Mouse (Mus musculus): ENCODE measurements around the gene Adnp. TPM values are rescaled to one million over a fixed set of nuclear protein-coding genes. Genes with fewer than 3 reads are reported as not detected.
A peak's percentile ranks its signal among the peaks of the same experiment; 100 is the strongest.

Adnp gene
- polyA plus RNA-seq, 1 experiment from 2014 or later = 5.4 TPM

DNA sequence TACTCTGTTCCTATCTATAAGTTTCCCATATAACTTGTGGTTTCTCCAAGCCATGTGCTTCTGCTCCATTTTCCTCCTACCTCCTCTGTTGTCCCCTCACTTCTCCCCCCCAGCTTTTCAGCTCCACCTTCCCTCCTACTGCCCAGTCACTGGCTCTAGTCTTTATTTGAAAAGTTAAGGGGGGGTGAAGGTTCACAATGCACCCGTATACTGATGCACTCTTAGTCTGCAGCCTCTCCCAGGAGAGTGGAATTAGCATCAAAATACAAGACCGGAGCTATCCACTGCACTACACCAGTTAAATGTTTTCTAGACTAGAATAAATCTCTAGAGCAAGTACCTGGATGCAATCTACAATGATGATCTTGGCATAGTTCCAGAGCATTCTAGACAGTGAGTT, 11.2 kb downstream of the Adnp start:
- ATAC-seq (ENCODE audit: low FRiP score) (no peak), DNase-seq (ENCODE audit: low spot score) (no peak)
- no peak overlapping the region for H3K4me3 ChIP-seq (replicated peaks; ENCODE audit: low read length)
- peaks cover 12% of the 10 kb centered on the region; the same call in 1 of the 2 replicates for H3K36me3 ChIP-seq (replicated peaks; ENCODE audit: control insufficient read depth, insufficient read depth)
- H3K27ac ChIP-seq = no peak overlapping the region
- WGBS = 27% methylated on average over 2 of the region's 2 CpGs
- no peak overlapping the region for H3K4me2 ChIP-seq (replicated peaks)
- H3K9ac ChIP-seq = no peak overlapping the region
- peaks cover 68% of the 10 kb centered on the region for H3K4me1 ChIP-seq (replicated peaks; ENCODE audit: control insufficient read depth, insufficient read depth, low read length)
- no peaks in the 10 kb centered on the region for H3K27me3 ChIP-seq (ENCODE audit: control insufficient read depth, insufficient read depth, low read length)
- H3K9me3 ChIP-seq (ENCODE audit: control insufficient read depth, low read length) = no peaks in the 10 kb centered on the region

DNA sequence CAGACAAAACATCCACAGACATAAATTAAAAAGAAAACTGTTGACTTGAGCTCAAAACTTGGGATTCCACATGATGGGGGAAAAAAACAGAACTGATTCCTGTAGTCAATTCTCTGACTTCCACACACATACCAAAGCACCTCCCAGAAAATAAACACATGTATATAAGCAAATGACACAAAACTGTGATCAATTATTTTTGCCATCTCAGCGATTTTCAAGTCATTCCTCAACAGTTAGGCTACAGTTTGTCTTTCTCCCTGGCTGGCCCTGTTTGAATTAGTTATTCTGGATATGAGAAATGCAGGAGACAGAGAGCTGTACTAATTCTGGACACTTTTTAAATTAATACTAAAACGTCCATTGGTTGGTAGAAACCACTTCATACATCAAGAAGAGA, 13.2 kb downstream of the Adnp start:
- Histone ChIP-seq H3K4me3 (replicated peaks; ENCODE audit: low read length) (no peak overlapping the region), H3K9me3 (ENCODE audit: control insufficient read depth, low read length) (no peaks in the 10 kb centered on the region), H3K27me3 (ENCODE audit: control insufficient read depth, insufficient read depth, low read length) (no peaks in the 10 kb centered on the region), H3K4me2 (replicated peaks) (no peak overlapping the region), H3K9ac (no peak overlapping the region), H3K4me1 (replicated peaks; ENCODE audit: control insufficient read depth, insufficient read depth, low read length) (peaks cover 57% of the 10 kb centered on the region), H3K36me3 (replicated peaks; ENCODE audit: control insufficient read depth, insufficient read depth) (peaks cover 12% of the 10 kb centered on the region; the same call in 1 of the 2 replicates), H3K27ac (no peak overlapping the region)
- DNase-seq (ENCODE audit: low spot score) (no peak), ATAC-seq (ENCODE audit: low FRiP score) (no peak)
- WGBS = 84% methylated on average over 2 of the region's 2 CpGs

DNA sequence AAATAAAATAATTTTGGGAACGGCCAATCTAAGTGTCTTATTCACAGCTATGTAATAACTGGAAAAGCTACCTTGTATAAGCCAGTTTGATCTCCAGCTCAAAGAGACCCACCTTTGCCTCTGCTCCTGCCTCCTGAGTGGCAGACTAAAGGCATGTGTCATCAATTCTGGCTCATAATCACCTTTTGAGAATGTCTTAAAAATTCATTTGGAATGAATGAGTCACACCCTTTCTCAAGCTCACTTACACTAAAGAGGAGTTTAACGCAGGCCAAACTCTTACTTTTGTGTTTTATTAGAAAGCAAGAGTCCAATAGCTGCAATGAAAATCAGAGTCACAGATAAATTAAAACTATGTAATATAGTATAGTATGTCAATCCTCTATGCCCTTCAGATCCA, 15.1 kb downstream of the Adnp start:
- Histone ChIP-seq H3K27me3 (ENCODE audit: control insufficient read depth, insufficient read depth, low read length) (no peaks in the 10 kb centered on the region), H3K4me2 (replicated peaks) (no peak overlapping the region), H3K4me1 (replicated peaks; ENCODE audit: control insufficient read depth, insufficient read depth, low read length) (peaks cover 43% of the 10 kb centered on the region), H3K9ac (no peak overlapping the region), H3K9me3 (ENCODE audit: control insufficient read depth, low read length) (no peaks in the 10 kb centered on the region), H3K36me3 (replicated peaks; ENCODE audit: control insufficient read depth, insufficient read depth) (peaks cover 23% of the 10 kb centered on the region), H3K27ac (no peak overlapping the region), H3K4me3 (replicated peaks; ENCODE audit: low read length) (no peak overlapping the region)
- ATAC-seq (ENCODE audit: low FRiP score) (no peak), DNase-seq (ENCODE audit: low spot score) (no peak)
- 99% methylated on average over 2 of the region's 2 CpGs for whole genome bisulfite sequencing

DNA sequence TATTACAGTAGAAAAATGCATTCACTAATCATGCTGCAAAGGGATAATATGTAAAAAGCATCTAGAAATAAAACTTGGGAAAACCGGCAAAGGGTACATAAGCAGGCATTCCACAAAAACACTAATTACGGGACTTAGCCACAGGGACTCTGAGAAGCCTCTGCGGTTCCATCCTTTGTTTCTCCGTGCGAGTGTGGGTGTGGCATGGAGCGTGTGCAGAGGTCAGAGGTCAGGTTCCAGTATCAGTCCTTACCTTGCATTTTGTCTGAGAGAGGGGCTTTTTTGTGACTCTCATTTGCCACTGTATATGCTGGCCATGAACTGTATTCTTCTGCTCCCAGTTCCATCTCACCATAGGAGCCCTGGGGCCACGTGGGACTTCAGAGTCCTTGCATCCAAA, 31.0 kb downstream of the Adnp start:
- Histone ChIP-seq H3K27me3 (ENCODE audit: control insufficient read depth, insufficient read depth, low read length) (no peaks in the 10 kb centered on the region), H3K9ac (no peak overlapping the region), H3K4me2 (replicated peaks) (no peak overlapping the region), H3K9me3 (ENCODE audit: control insufficient read depth, low read length) (no peaks in the 10 kb centered on the region), H3K36me3 (replicated peaks; ENCODE audit: control insufficient read depth, insufficient read depth) (peaks cover 46% of the 10 kb centered on the region), H3K4me3 (replicated peaks; ENCODE audit: low read length) (no peak overlapping the region), H3K27ac (0 out of 2 replicates have a peak overlapping the region, but pooled peaks have one; percentile 24), H3K4me1 (replicated peaks; ENCODE audit: control insufficient read depth, insufficient read depth, low read length) (no peaks in the 10 kb centered on the region)
- WGBS = 44% methylated on average over 7 of the region's 7 CpGs
- ATAC-seq (ENCODE audit: low FRiP score) = no peak
- DNase-seq (ENCODE audit: low spot score) = no peak

DNA sequence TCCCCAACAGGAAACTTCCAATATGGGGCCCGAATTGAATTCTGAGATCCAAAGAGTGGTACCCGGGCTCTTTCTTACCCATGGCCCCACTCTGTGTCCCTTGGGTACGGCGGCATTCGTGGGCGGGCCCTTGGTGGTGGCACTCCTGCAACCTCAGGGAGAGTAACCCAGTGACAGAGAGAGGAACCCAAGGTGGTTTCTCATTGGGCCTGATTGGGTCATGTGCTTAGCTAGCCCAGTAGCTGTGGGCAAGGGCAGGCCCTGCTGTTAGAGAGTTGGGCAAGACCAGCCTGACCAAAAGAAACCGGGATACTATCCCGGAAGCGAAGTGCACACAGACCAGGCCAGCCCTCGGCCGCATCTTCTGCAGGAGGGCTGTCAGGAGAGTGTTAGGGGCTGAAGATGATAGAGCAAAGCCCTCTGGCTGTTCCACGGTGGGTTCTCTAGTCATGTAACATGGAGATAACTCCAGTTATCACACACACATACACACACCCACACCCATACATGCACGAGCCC, 36.7 kb downstream of the Adnp start:
- Histone ChIP-seq H3K9ac (no peak overlapping the region), H3K4me3 (replicated peaks; ENCODE audit: low read length) (no peak overlapping the region), H3K4me2 (replicated peaks) (peak overlapping the region; percentile 23), H3K4me1 (replicated peaks; ENCODE audit: control insufficient read depth, insufficient read depth, low read length) (peaks cover 11% of the 10 kb centered on the region; the same call in 1 of the 2 replicates), H3K36me3 (replicated peaks; ENCODE audit: control insufficient read depth, insufficient read depth) (0 out of 2 replicates have a peak, but pooled peaks cover 15% of the 10 kb centered on the region), H3K27me3 (ENCODE audit: control insufficient read depth, insufficient read depth, low read length) (no peaks in the 10 kb centered on the region), H3K27ac (no peak overlapping the region), H3K9me3 (ENCODE audit: control insufficient read depth, low read length) (no peaks in the 10 kb centered on the region)
- no peak for DNase-seq (ENCODE audit: low spot score)
- ATAC-seq (ENCODE audit: low FRiP score) = no peak
- 14% methylated on average over 13 of the region's 13 CpGs for WGBS

DNA sequence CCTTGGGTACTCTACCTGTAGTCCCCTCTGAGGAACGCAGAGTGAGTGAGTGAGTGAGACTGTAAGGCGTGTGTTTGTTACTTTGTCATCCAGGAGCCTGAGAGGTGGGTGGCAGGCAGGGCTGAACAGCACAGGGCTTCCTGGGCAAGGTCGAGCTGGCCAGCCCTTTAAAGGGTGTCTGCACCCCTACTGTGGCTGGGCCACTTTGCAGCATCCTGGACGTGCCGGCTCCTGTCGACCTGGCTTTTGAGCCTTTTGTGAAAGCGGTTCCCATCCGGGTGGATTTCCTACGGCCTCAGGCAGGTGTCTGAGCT, 37.2 kb downstream of the Adnp start:
- ATAC-seq (ENCODE audit: low FRiP score) (no peak), DNase-seq (ENCODE audit: low spot score) (no peak)
- WGBS = 7% methylated on average over 9 of the region's 9 CpGs
- Histone ChIP-seq H3K4me1 (replicated peaks; ENCODE audit: control insufficient read depth, insufficient read depth, low read length) (peaks cover 11% of the 10 kb centered on the region; the same call in 1 of the 2 replicates), H3K9me3 (ENCODE audit: control insufficient read depth, low read length) (no peaks in the 10 kb centered on the region), H3K9ac (no peak overlapping the region), H3K27me3 (ENCODE audit: control insufficient read depth, insufficient read depth, low read length) (no peaks in the 10 kb centered on the region), H3K4me2 (replicated peaks) (peak overlapping the region; percentile 23), H3K27ac (no peak overlapping the region), H3K36me3 (replicated peaks; ENCODE audit: control insufficient read depth, insufficient read depth) (0 out of 2 replicates have a peak, but pooled peaks cover 10% of the 10 kb centered on the region), H3K4me3 (replicated peaks; ENCODE audit: low read length) (no peak overlapping the region)

DNA sequence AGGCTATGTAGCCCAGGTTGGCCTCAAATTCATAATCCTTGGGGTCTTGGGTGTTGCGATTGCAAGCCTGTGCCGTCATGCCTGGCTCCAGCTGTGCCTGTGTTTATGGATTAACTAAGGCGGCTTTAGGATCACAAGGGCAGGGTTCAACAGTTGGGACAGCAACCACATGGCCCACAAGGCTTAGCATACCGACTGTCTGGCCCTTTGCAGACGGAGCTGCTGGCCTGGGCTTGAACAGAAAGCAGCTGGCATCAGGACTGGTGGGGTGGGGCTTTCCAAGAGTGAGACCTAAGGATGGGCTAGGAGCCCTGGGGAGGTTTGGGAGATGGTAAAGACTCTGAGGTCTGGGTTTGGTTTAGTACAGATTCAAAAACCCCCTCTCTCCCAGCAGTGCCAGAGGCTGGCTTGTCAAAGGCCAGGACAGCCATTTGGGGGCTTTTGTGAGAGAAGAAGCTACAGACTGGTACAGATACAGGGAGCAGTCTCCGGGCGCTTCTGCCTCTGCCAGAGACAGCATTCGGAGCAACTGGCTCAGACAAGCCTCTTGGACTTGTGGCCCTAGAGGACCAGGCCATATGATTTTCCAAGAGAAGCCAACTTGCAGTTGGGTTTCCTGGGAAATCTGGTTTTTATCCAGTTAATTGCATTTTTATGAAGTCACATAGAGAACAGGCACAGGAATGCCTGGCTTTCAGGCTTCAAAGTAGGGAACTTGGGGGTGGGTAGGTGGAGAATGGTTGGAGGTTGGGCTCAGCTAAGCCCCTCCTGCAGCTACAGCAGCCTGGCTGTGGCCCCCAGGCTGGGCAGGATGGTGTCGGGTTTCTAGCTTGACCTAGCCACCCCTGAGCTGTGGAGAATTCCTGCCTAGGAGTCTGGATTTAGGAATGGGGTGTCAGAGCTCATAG, 37.8 kb downstream of the Adnp start:
- 39% methylated on average over 9 of the region's 9 CpGs for WGBS
- Histone ChIP-seq H3K27ac (no peak overlapping the region), H3K4me1 (replicated peaks; ENCODE audit: control insufficient read depth, insufficient read depth, low read length) (peaks cover 11% of the 10 kb centered on the region; the same call in 1 of the 2 replicates), H3K4me3 (replicated peaks; ENCODE audit: low read length) (no peak overlapping the region), H3K36me3 (replicated peaks; ENCODE audit: control insufficient read depth, insufficient read depth) (0 out of 2 replicates have a peak, but pooled peaks cover 10% of the 10 kb centered on the region), H3K27me3 (ENCODE audit: control insufficient read depth, insufficient read depth, low read length) (no peaks in the 10 kb centered on the region), H3K9me3 (ENCODE audit: control insufficient read depth, low read length) (no peaks in the 10 kb centered on the region), H3K9ac (no peak overlapping the region), H3K4me2 (replicated peaks) (no peak overlapping the region)
- ATAC-seq (ENCODE audit: low FRiP score) (no peak), DNase-seq (ENCODE audit: low spot score) (no peak)

DNA sequence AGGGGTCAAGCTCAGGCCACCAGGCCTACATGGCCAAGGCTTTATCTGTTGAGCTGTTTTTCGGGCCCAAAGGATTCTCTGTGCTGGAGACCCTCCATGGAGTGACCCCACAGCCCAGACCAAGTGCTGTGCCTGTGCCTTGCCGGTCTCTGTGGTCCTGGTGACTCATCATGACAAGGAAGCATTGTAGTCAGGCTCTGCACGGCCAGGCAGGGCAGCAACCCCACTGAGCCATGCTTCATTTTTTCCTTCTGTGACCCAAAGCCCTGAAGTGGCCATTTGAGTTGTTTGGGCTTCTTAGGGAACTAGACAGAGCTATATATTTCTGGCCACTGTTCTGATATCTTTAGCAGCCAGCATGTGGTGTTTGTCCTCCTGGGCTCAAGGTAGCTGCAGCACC, 39.1 kb downstream of the Adnp start:
- Histone ChIP-seq H3K27ac (no peak overlapping the region), H3K4me2 (replicated peaks) (no peak overlapping the region), H3K9me3 (ENCODE audit: control insufficient read depth, low read length) (no peaks in the 10 kb centered on the region), H3K4me1 (replicated peaks; ENCODE audit: control insufficient read depth, insufficient read depth, low read length) (peaks cover 11% of the 10 kb centered on the region; the same call in 1 of the 2 replicates), H3K4me3 (replicated peaks; ENCODE audit: low read length) (no peak overlapping the region), H3K27me3 (ENCODE audit: control insufficient read depth, insufficient read depth, low read length) (no peaks in the 10 kb centered on the region), H3K9ac (no peak overlapping the region), H3K36me3 (replicated peaks; ENCODE audit: control insufficient read depth, insufficient read depth) (no peaks in the 10 kb centered on the region)
- DNase-seq (ENCODE audit: low spot score) (no peak), ATAC-seq (ENCODE audit: low FRiP score) (no peak)
- WGBS = 49% methylated on average over 3 of the region's 3 CpGs

DNA sequence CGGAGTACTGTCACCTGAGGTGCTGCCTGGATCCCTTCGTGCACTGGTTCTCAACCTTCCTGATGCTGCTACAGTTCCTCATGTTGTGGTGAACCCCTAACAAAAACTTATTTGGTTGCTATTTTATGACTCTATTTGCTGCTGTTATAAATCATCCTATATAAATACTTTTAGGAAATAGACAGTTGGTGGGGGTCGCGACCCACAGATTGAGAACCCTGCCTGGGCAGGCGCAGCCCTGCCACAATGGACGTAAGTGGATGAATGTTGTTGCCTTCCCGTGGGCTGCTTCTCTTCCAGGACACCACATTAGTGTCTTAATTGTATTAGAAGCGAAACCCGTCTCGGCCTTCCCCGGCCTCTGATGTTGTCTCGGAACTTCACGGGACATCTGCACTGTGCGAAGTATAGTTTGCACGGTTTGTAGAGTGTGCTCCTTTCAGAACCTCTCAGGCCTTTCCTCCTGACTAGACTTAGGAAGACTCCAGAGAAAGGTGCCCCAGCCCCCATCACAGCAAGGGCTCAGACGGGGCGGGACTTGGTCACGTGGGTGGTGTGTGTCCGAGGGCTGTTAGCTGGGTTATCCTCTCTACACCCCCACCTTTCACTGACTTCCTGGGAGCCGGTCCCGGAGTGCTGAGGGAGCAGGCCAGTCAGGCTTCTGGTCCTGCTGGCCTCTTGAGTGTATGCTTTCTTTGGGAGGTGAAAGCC, 40.0 kb downstream of the Adnp start:
- H3K9me3 ChIP-seq (ENCODE audit: control insufficient read depth, low read length) = no peaks in the 10 kb centered on the region
- H3K4me3 ChIP-seq (replicated peaks; ENCODE audit: low read length) = no peak overlapping the region
- no peak overlapping the region for H3K9ac ChIP-seq
- no peak for DNase-seq (ENCODE audit: low spot score)
- no peak for ATAC-seq (ENCODE audit: low FRiP score)
- H3K27ac ChIP-seq = no peak overlapping the region
- peaks cover 13% of the 10 kb centered on the region; the same call in 1 of the 2 replicates for H3K4me1 ChIP-seq (replicated peaks; ENCODE audit: control insufficient read depth, insufficient read depth, low read length)
- 56% methylated on average over 21 of the region's 21 CpGs for WGBS
- no peaks in the 10 kb centered on the region for H3K27me3 ChIP-seq (ENCODE audit: control insufficient read depth, insufficient read depth, low read length)
- H3K36me3 ChIP-seq (replicated peaks; ENCODE audit: control insufficient read depth, insufficient read depth) = no peaks in the 10 kb centered on the region
- H3K4me2 ChIP-seq (replicated peaks) = no peak overlapping the region

All from hindbrain, embryonic 14.5 days (tissue).